Mouse (Mus musculus) megakaryocyte, embryonic 14.5 days (primary cell): Measurements from ENCODE around the gene Atn1. TPM values are rescaled to one million over a fixed set of nuclear protein-coding genes. Genes with fewer than 3 reads are reported as not detected.

Experiments used
- H3K27me3 ChIP-seq: replicated peaks from 2 replicates; pipeline ENCODE3; 2012; ENCODE audit warnings: inconsistent platforms
- H3K36me3 ChIP-seq: replicated peaks from 2 replicates; pipeline ENCODE3; 2012; ENCODE audit warnings: low read length, inconsistent platforms, mixed read lengths
- H3K4me1 ChIP-seq: 2 replicates; pipeline ENCODE4 v1.6.1; 2012; ENCODE audit warnings: inconsistent platforms
- H3K4me3 ChIP-seq: replicated peaks from 2 replicates; pipeline ENCODE3; 2012; ENCODE audit warnings: moderate library complexity, mild to moderate bottlenecking, inconsistent platforms
- H3K9me3 ChIP-seq: 2 replicates; pipeline ENCODE4 v1.6.1; 2012; ENCODE audit warnings: inconsistent platforms
- FLI1 ChIP-seq: IDR thresholded peaks from 2 replicates; pipeline ENCODE4 v1.6.1; 2012; ENCODE audit warnings: low read length, inconsistent platforms, mixed read lengths
- GATA1 ChIP-seq: IDR thresholded peaks from 3 replicates; pipeline ENCODE4 v1.6.1; 2012; ENCODE audit warnings: mixed read lengths, low read length, inconsistent platforms, borderline replicate concordance
- polyA plus RNA-seq: library from polyadenylated mRNA; stranded (reverse); fragments of >175 nt; gene quantifications from 2 replicates; pipeline ENCODE4 v1.2.3, GENCODE M21; 2012; ENCODE audit warnings: low replicate concordance; ENCODE audit not compliant: insufficient read depth

Gene Atn1
- polyA plus RNA-seq, 1 experiment, result 38.5 TPM

DNA sequence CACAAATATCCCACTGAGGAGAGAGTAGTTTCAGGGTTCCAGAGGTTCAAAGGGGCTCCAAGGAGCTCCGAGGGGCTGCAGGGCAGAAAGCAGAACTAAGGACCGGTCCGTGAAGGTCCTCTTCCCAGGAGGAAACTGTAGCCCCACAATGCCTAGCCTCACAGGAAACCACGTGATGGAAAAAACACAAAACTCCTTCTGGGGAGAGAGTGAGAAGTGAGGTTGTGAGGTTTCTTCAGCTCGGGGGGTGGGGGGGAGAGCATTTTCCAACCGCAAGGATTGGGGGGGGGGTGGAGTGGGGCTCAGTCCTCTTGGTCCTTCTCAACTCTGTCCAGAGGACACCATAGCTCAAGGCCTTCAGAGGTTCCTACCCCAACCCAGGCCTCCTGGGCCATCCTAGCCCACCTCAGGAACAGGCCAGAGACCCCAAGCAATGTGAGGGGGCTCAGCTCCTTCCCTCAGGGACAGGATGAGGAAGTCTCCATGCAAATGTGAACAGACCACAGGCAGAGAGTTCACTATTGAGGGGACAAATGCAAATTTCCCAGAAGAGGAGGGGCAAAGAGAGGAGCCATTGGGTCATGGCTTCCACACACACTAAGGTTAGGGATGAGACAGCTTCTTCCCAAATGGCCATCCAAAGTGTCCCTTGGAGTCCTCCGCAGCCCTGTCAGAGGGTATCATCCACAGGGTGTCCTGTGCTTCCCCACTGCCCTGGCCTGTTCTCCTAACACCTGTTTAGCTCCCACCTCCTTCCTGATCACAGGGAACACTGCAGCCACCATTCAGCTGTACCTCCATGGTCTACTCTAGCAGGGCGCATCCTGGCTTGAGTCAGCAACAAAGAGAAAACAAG is 26.2 kb downstream of the Atn1 start:
- H3K4me1 ChIP-seq, result peaks cover 87% of the 10 kb centered on the region

DNA sequence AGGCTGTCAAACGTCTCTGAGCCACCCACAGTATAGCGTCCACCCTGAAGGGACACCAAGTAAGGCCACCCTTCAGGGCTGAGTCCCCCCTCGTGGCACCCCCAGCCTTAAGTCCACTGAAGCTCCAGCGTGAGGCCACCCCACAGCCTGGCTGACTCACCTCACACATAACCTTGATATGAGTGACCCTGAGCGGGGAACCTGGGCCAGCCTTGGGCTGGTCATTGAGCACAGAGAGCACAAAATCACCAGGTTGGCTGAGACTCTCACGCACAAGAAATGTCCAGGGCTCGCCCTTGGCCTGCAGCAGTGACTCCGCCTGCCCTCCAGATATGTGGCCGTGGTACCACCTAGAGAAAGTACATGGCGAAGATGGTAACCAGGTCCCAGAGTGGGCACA is 27.7 kb downstream of the Atn1 start:
- Histone ChIP-seq H3K4me1 (peaks cover 90% of the 10 kb centered on the region), H3K4me3 (no peak overlapping the region), H3K36me3 (peaks cover 70% of the 10 kb centered on the region)

More for the DNA sequence above, 26.2 kb downstream of the Atn1 start:
- TF ChIP-seq FLI1 (no peak), GATA1 (no peak)
- Histone ChIP-seq H3K36me3 (peaks cover 56% of the 10 kb centered on the region), H3K27me3 (no peaks in the 10 kb centered on the region), H3K9me3 (no peaks in the 10 kb centered on the region), H3K4me3 (peak overlapping the region; percentile 86)

DNA sequence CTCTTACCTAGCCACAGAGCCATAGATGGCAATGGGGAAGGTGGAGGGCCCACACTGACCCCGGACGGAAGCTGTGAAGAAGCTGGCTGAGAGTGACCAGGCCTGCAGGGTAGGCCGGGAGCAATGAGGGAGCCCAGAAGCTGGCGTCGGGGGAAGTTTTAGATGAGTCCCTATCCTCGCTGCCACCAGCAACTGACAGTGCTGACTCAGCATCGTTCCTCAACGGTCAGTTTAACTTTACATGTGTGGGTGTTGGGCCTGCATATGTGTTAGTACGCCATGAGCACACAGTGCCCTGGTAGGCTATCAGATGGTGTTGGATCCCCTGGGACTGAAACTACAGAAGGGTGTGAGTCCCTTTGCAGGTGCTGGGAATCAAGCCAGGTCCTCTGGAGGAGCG is 31.9 kb downstream of the Atn1 start:
- no peaks in the 10 kb centered on the region for H3K9me3 ChIP-seq
- TF ChIP-seq GATA1, result no peak
- no peak for TF ChIP-seq FLI1
- H3K27me3 ChIP-seq, result no peaks in the 10 kb centered on the region
- H3K36me3 ChIP-seq, result peaks cover 86% of the 10 kb centered on the region
- H3K4me3 ChIP-seq, result peak overlapping the region; percentile 57
- peaks cover 82% of the 10 kb centered on the region for H3K4me1 ChIP-seq

More for the DNA sequence above, 27.7 kb downstream of the Atn1 start:
- H3K9me3 ChIP-seq, result no peaks in the 10 kb centered on the region
- TF ChIP-seq GATA1, result no peak
- TF ChIP-seq FLI1, result no peak
- H3K27me3 ChIP-seq, result no peaks in the 10 kb centered on the region

DNA sequence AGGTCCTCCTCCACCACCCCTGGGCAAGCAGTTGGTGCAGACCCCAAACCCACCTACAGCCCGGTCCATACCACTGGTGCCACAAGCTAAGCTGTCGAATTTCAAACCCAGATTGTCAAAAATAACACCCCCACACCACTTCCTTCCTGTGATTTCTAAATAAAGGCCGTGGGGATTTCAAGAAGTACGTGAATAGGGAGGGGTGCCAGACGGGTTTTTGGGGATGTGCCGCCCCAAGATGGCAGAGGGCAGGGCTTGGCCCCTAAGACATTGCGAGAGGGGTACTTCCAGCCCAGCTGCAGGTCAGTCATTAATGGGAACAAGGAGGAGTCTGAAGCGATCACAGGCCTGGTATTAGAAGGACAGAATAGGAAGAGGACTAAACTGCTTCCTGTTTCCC is 32.8 kb downstream of the Atn1 start:
- Histone ChIP-seq H3K4me3 (no peak overlapping the region), H3K36me3 (peaks cover 84% of the 10 kb centered on the region), H3K4me1 (peaks cover 82% of the 10 kb centered on the region), H3K27me3 (no peaks in the 10 kb centered on the region), H3K9me3 (no peaks in the 10 kb centered on the region)
- TF ChIP-seq GATA1 (no peak), FLI1 (no peak)

DNA sequence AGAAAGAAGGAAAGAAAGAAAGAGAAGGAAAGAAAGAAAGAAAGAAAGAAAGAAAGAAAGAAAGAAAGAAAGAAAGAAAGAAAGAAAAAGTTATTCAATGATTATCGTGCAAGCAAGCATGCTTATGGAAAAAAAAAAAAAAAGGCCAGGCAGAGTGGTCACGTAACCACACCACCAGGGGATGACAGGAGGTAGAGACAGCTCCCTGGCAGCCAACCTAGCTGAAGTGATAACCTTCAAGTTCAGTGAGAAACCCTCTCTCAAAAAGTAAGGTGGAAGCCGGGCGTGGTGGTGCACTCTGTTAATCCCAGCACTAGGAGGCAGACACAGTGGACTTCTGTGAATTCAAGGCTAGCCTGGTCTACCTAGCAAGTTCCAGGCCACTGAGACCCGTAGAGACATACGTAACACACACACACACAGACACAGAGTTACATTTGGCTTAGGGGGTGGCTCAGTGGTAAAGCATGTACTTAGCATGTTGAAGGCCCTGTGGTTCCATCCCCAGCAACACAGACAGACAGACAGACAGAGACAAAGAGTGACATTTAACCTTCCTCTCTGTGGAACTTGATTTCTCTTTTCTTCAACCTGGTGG is 33.3 kb downstream of the Atn1 start:
- Histone ChIP-seq H3K36me3 (peaks cover 81% of the 10 kb centered on the region), H3K4me1 (peaks cover 79% of the 10 kb centered on the region), H3K9me3 (no peaks in the 10 kb centered on the region), H3K27me3 (no peaks in the 10 kb centered on the region), H3K4me3 (no peak overlapping the region)
- TF ChIP-seq FLI1, result no peak
- no peak for TF ChIP-seq GATA1

DNA sequence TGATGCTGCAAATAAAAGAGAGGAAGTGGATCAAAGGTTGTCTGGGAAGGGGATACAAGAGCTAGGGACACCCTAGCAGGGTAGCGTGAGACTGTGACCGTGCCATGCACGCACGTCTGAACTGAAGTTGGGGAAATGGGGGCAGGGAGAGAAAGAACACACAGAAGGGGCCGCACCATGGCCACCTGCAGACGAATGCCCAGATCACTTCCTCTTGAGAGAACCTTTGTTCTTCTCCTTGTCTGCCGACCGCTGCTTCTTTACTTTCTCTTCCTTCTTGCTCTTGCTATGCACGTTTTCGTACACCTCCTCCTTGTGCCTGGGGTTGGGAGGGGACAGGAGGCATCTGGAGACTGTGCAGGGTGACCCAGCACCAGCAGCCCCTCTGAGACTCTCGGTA is 35.4 kb downstream of the Atn1 start:
- Histone ChIP-seq H3K4me1 (peaks cover 82% of the 10 kb centered on the region), H3K27me3 (no peaks in the 10 kb centered on the region), H3K4me3 (no peak overlapping the region), H3K36me3 (peaks cover 84% of the 10 kb centered on the region), H3K9me3 (no peaks in the 10 kb centered on the region)
- no peak for TF ChIP-seq FLI1
- no peak for TF ChIP-seq GATA1

DNA sequence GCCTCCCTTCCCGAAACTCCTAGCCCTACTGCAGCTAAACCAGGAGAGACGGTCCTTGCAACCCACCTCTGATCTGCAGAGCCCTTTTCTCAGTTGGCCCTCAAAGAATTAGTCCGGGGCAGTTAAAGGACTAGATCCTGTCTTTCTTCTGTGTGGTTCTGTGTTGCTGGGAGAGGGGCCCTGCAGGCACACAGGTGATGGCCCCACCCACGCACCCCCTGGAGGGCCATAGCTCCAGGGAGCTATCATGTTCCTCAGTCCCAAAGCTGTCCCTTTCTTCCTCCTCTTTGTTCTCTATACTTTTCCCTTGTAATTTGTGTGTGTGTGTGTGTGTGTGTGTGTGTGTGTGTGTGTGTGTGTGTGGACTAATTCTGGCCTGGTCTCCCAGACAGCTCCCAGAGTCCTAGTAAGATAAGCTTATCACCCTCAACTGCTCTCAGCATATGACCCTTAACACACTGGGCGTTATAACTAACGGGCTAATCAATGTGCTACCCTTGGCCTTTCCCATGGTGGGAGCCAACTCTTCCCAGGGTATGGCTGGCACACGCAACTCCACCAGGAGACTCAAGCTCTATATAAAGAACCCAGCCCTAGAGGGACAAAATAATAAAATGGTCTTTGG is 36.9 kb downstream of the Atn1 start:
- TF ChIP-seq FLI1, result no peak
- TF ChIP-seq GATA1, result no peak
- Histone ChIP-seq H3K4me3 (no peak overlapping the region), H3K9me3 (no peaks in the 10 kb centered on the region), H3K27me3 (no peaks in the 10 kb centered on the region), H3K36me3 (peaks cover 84% of the 10 kb centered on the region), H3K4me1 (peaks cover 79% of the 10 kb centered on the region)

DNA sequence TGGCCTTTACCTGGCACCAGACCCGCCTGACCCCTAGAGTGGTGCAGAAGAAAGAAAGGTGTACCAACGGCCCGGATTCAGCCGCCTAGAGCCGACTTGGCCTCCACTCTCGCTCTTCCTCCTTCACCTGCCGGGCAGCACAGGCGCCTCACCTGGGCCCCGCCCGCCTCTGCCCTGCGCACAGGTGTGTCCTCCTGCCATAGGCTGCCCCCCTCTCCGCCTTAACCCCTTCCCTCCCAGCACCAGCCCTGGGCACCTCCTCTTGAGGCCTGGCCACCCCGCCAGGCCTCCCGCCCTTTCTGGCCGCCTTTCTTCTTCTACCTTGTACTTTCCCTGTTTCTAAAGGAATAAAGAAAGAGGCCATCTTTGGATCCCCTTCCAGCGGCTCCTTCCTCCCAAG is 37.6 kb downstream of the Atn1 start:
- Histone ChIP-seq H3K4me1 (peaks cover 79% of the 10 kb centered on the region), H3K27me3 (no peaks in the 10 kb centered on the region), H3K9me3 (no peaks in the 10 kb centered on the region), H3K36me3 (peaks cover 85% of the 10 kb centered on the region), H3K4me3 (no peak overlapping the region)
- TF ChIP-seq FLI1 (no peak), GATA1 (no peak)

DNA sequence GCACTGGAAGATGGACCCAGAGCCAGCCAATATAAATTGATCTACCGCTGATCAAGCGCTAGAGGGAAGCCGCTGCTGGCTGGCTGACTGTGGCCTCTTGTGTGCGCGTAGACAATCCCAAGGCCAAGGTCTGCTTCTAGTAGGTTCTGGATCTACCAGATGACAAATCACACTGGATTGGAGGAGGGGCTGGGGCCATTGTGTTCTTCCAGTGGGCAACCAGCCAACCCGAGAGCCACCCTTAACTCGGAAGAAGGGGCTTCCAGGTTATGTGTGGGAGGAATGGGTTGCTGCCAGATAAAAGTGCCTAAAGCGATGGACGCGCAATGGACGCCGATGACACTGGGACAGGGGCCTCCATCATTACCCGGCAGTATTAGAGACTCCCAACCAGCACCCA is 38.4 kb downstream of the Atn1 start:
- peaks cover 79% of the 10 kb centered on the region for H3K4me1 ChIP-seq
- H3K36me3 ChIP-seq, result peaks cover 82% of the 10 kb centered on the region
- H3K27me3 ChIP-seq, result no peaks in the 10 kb centered on the region
- no peak overlapping the region for H3K4me3 ChIP-seq
- H3K9me3 ChIP-seq, result no peaks in the 10 kb centered on the region
- TF ChIP-seq GATA1 (no peak), FLI1 (no peak)

DNA sequence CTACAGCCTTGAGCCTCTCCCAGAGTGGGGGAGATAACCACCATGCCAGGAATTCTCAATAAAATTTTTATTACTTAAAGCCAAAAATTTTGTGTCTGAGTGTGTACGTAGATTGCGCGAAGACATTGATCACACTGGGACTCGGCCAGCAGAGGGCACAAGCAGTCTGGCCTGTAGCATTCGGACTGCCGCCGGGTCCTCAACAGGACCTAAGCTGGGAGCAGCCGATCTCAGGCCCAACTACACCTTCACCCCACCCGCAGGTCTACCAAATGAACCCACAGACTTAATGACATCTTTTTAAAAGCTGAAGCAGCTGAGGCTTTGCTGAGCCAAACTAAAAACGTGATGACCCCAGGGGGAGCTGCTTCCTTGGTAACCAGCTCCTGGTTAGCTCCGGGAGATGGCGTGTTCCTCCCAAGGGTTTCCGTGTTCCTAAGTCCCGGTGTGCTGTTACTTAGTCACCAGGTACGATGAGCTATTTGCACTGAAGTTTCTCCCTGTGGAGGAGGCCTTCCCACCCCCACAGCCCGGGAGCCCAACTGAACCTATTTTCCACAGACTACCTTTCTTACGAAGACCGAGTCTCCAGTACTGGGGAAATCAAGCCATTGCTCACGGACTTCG is 39.3 kb downstream of the Atn1 start:
- no peaks in the 10 kb centered on the region for H3K27me3 ChIP-seq
- H3K36me3 ChIP-seq, result peaks cover 79% of the 10 kb centered on the region
- no peak for TF ChIP-seq GATA1
- TF ChIP-seq FLI1, result no peak
- H3K4me3 ChIP-seq, result no peak overlapping the region
- H3K4me1 ChIP-seq, result peaks cover 82% of the 10 kb centered on the region
- H3K9me3 ChIP-seq, result no peaks in the 10 kb centered on the region
